Mouse (Mus musculus): ENCODE results near the gene Fam168b. TPM values are rescaled to one million over a fixed set of nuclear protein-coding genes. Genes with fewer than 3 reads are reported as not detected.

The Fam168b gene
- polyA plus RNA-seq, 1 experiment from 2014 or later: 78.0 TPM

- peaks cover 31% of the 10 kb centered on the region for H3K36me3 ChIP-seq
Measured at GRCm38 (mm10) chr1:34828528-34829294, 14.2 kb downstream of the Fam168b start.

DNA sequence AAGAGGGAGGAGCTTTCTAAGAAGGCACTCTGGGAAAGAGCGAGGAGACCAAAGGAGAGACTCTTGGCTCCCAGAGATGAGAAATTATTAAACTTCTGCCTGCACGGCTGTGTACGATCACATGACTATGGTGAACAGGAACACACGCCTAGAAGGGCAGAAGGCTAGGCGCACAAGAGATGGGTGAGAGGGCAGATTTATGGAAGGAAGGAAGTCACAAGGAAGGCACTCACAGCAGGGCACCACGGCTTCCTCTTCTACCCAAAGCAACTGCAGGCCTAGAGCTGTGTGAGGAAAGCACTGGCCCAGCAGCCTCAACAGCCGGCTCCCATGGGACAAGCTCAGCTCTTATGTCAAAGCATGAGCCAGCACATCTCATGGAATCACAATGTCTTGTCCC lies 15.0 kb downstream of the Fam168b start:
- Histone ChIP-seq H3K27ac (replicated peaks) (no peak overlapping the region), H3K4me2 (replicated peaks) (no peak overlapping the region), H3K36me3 (peaks cover 34% of the 10 kb centered on the region), H3K4me1 (0 out of 2 replicates have a peak, but pooled peaks cover 15% of the 10 kb centered on the region), H3K9me3 (replicated peaks) (no peaks in the 10 kb centered on the region), H3K9ac (no peak overlapping the region), H3K4me3 (replicated peaks) (no peak overlapping the region), H3K27me3 (no peaks in the 10 kb centered on the region)
- no peak for ATAC-seq (ENCODE audit: insufficient number of reproducible peaks, low FRiP score, low TSS enrichment, low read depth)
- WGBS: 87% methylated on average over 7 of the region's 7 CpGs

More at GRCm38 (mm10) chr1:34828528-34829294, 14.2 kb downstream of the Fam168b start:
- ATAC-seq (ENCODE audit: insufficient number of reproducible peaks, low FRiP score, low TSS enrichment, low read depth): no peak
- no peak overlapping the region for H3K4me2 ChIP-seq (replicated peaks)
- 0 out of 2 replicates have a peak, but pooled peaks cover 15% of the 10 kb centered on the region for H3K4me1 ChIP-seq
- H3K9me3 ChIP-seq (replicated peaks): no peaks in the 10 kb centered on the region
- no peak overlapping the region for H3K4me3 ChIP-seq (replicated peaks)
- WGBS: 80% methylated on average over 5 of the region's 5 CpGs
- H3K27me3 ChIP-seq: no peaks in the 10 kb centered on the region
- no peak overlapping the region for H3K9ac ChIP-seq
- H3K27ac ChIP-seq (replicated peaks): no peak overlapping the region

GRCm38 (mm10) chr1:34825909-34826308 lies 17.0 kb downstream of the Fam168b start:
- ATAC-seq (ENCODE audit: insufficient number of reproducible peaks, low FRiP score, low TSS enrichment, low read depth): no peak
- WGBS: 84% methylated on average over 9 of the region's 9 CpGs
- H3K36me3 ChIP-seq: peaks cover 51% of the 10 kb centered on the region

DNA sequence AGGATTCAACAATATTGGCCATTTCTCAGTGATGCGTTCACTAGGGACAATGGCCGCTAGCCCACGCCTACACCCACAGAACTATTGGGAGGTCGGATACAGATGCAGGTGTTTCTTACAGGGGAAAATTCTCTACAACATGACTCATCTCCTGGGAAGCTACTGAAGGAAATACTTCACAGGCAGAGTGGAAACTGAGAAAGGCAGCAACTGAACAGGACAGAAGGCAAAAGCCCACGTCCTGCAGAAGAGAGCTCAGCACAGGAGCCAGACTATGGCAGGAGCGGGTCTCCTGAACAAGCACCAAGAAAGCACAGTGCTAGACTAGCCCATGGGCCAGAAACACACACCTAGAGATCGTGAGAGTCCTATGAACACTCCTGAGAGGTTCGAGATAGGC lies 18.7 kb downstream of the Fam168b start:
- 81% methylated on average over 8 of the region's 8 CpGs for WGBS
- Histone ChIP-seq H3K27me3 (no peaks in the 10 kb centered on the region), H3K9me3 (replicated peaks) (no peaks in the 10 kb centered on the region), H3K36me3 (peaks cover 65% of the 10 kb centered on the region), H3K4me2 (replicated peaks) (no peak overlapping the region), H3K4me3 (replicated peaks) (no peak overlapping the region), H3K27ac (replicated peaks) (no peak overlapping the region), H3K9ac (no peak overlapping the region), H3K4me1 (0 out of 2 replicates have a peak, but pooled peaks cover 5% of the 10 kb centered on the region)
- no peak for ATAC-seq (ENCODE audit: insufficient number of reproducible peaks, low FRiP score, low TSS enrichment, low read depth)

More at GRCm38 (mm10) chr1:34825909-34826308, 17.0 kb downstream of the Fam168b start:
- H3K9ac ChIP-seq: no peak overlapping the region
- H3K27ac ChIP-seq (replicated peaks): no peak overlapping the region
- H3K4me3 ChIP-seq (replicated peaks): no peak overlapping the region
- no peaks in the 10 kb centered on the region for H3K27me3 ChIP-seq
- H3K4me1 ChIP-seq: 0 out of 2 replicates have a peak, but pooled peaks cover 12% of the 10 kb centered on the region
- no peak overlapping the region for H3K4me2 ChIP-seq (replicated peaks)
- no peaks in the 10 kb centered on the region for H3K9me3 ChIP-seq (replicated peaks)

- no peak for ATAC-seq (ENCODE audit: insufficient number of reproducible peaks, low FRiP score, low TSS enrichment, low read depth)
Measured at GRCm38 (mm10) chr1:34823353-34823752, 19.5 kb downstream of the Fam168b start.

DNA sequence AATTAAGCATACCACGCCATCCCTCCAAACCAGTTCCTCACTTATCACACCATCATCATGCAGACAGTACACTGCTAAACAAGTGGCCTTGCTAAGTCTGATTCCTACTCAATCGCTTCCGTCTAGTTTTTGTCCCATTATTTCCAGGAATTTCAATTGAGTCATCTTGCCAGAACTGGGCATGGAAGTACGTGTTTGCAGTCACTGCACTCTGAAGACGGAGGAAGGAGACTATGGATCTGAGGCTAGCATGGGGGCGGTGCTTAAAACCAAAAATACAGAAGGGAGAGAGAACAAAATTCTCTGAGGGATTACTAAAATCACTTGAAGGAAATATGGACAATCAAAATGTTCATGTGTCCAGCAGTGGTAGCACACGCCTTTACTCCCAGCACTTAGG lies 20.1 kb downstream of the Fam168b start:
- Histone ChIP-seq H3K27me3 (no peaks in the 10 kb centered on the region), H3K36me3 (peaks cover 66% of the 10 kb centered on the region), H3K9ac (no peak overlapping the region), H3K4me2 (replicated peaks) (no peak overlapping the region), H3K4me3 (replicated peaks) (no peak overlapping the region), H3K9me3 (replicated peaks) (no peaks in the 10 kb centered on the region), H3K27ac (replicated peaks) (no peak overlapping the region), H3K4me1 (0 out of 2 replicates have a peak, but pooled peaks cover 5% of the 10 kb centered on the region)
- WGBS: 90% methylated on average over 7 of the region's 7 CpGs
- ATAC-seq (ENCODE audit: insufficient number of reproducible peaks, low FRiP score, low TSS enrichment, low read depth): no peak

More at GRCm38 (mm10) chr1:34823353-34823752, 19.5 kb downstream of the Fam168b start:
- Histone ChIP-seq H3K27me3 (no peaks in the 10 kb centered on the region), H3K36me3 (peaks cover 65% of the 10 kb centered on the region), H3K9ac (no peak overlapping the region), H3K4me2 (replicated peaks) (no peak overlapping the region), H3K4me1 (0 out of 2 replicates have a peak, but pooled peaks cover 5% of the 10 kb centered on the region), H3K9me3 (replicated peaks) (no peaks in the 10 kb centered on the region), H3K4me3 (replicated peaks) (no peak overlapping the region), H3K27ac (replicated peaks) (no peak overlapping the region)
- 91% methylated on average over 6 of the region's 6 CpGs for WGBS

DNA sequence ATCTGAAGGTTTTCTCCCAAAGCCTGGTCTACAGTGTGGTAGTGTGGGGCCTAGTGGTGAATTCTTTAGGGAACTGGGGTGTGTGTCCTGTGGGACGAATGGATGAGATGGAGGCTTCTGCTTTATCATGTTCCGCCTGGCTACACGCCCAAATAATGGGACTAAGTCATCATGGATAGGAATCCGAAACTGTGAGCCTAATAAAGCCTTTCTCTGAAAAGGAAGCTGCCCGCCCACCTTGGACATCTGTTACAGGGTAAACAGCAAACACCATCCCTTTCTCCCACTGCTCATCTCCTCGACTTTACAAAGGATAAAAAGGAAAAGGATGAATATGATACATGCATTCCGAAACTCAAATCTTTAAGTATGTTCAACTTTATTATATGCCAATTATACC lies 20.9 kb downstream of the Fam168b start:
- H3K4me2 ChIP-seq (replicated peaks): no peak overlapping the region
- no peak overlapping the region for H3K4me3 ChIP-seq (replicated peaks)
- H3K27me3 ChIP-seq: no peaks in the 10 kb centered on the region
- no peaks in the 10 kb centered on the region for H3K9me3 ChIP-seq (replicated peaks)
- no peak overlapping the region for H3K9ac ChIP-seq
- H3K4me1 ChIP-seq: 0 out of 2 replicates have a peak, but pooled peaks cover 5% of the 10 kb centered on the region
- no peak for ATAC-seq (ENCODE audit: insufficient number of reproducible peaks, low FRiP score, low TSS enrichment, low read depth)
- H3K27ac ChIP-seq (replicated peaks): no peak overlapping the region
- WGBS: 84% methylated on average over 7 of the region's 7 CpGs
- peaks cover 70% of the 10 kb centered on the region for H3K36me3 ChIP-seq

GRCm38 (mm10) chr1:34821411-34821810 lies 21.5 kb downstream of the Fam168b start:
- H3K4me1 ChIP-seq: 0 out of 2 replicates have a peak, but pooled peaks cover 5% of the 10 kb centered on the region
- no peaks in the 10 kb centered on the region for H3K27me3 ChIP-seq
- H3K4me3 ChIP-seq (replicated peaks): no peak overlapping the region
- H3K9ac ChIP-seq: no peak overlapping the region
- 91% methylated on average over 2 of the region's 2 CpGs for WGBS
- ATAC-seq (ENCODE audit: insufficient number of reproducible peaks, low FRiP score, low TSS enrichment, low read depth): no peak
- H3K36me3 ChIP-seq: peaks cover 76% of the 10 kb centered on the region
- no peak overlapping the region for H3K27ac ChIP-seq (replicated peaks)
- H3K9me3 ChIP-seq (replicated peaks): no peaks in the 10 kb centered on the region
- H3K4me2 ChIP-seq (replicated peaks): no peak overlapping the region

DNA sequence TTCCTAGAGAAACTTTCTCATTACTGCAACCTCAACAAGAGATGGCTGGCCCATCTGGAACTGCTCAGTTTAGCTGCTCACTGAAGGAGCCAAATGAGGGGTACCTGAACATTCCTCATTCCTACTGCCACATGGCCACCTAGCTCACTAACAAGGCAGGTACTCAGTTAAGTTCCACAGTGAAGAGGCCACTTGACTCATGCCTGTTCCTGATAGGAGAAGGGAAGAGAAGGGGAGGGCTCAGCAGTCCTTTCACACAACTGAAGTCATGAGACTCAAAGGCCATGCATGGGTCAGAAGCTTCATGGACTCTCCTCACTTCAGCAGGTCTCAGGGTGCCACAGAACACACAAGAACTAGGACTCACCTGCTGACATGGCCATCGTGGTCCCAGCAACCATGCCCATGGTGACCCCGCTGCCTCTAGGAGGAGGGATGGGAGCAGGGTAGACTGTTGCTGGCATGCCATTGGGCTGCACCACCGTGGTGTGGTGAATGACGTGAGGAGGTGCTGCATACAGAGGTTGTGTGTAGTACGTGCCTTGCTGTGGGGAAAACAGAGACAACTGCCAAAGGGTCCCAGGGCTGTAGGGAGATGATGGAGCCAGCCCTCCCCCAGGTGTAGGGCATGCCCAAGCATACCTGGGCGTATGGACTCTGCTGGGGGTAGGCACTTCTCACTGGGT lies 23.5 kb downstream of the Fam168b start:
- WGBS: 93% methylated on average over 6 of the region's 6 CpGs
- H3K9ac ChIP-seq: no peak overlapping the region
- H3K36me3 ChIP-seq: peaks cover 89% of the 10 kb centered on the region
- H3K27me3 ChIP-seq: no peaks in the 10 kb centered on the region
- H3K4me2 ChIP-seq (replicated peaks): no peak overlapping the region
- H3K4me3 ChIP-seq (replicated peaks): no peak overlapping the region
- no peak for ATAC-seq (ENCODE audit: insufficient number of reproducible peaks, low FRiP score, low TSS enrichment, low read depth)
- H3K4me1 ChIP-seq: 0 out of 2 replicates have a peak, but pooled peaks cover 2% of the 10 kb centered on the region
- H3K27ac ChIP-seq (replicated peaks): no peak overlapping the region
- H3K9me3 ChIP-seq (replicated peaks): no peaks in the 10 kb centered on the region

GRCm38 (mm10) chr1:34815843-34816242 lies 27.0 kb downstream of the Fam168b start:
- Histone ChIP-seq H3K27ac (replicated peaks) (no peak overlapping the region), H3K4me2 (replicated peaks) (no peak overlapping the region), H3K4me1 (no peaks in the 10 kb centered on the region), H3K27me3 (no peaks in the 10 kb centered on the region), H3K9me3 (replicated peaks) (no peaks in the 10 kb centered on the region), H3K36me3 (peaks cover 92% of the 10 kb centered on the region), H3K4me3 (replicated peaks) (no peak overlapping the region), H3K9ac (no peak overlapping the region)
- WGBS: 81% methylated on average over 6 of the region's 6 CpGs
- ATAC-seq (ENCODE audit: insufficient number of reproducible peaks, low FRiP score, low TSS enrichment, low read depth): no peak

DNA sequence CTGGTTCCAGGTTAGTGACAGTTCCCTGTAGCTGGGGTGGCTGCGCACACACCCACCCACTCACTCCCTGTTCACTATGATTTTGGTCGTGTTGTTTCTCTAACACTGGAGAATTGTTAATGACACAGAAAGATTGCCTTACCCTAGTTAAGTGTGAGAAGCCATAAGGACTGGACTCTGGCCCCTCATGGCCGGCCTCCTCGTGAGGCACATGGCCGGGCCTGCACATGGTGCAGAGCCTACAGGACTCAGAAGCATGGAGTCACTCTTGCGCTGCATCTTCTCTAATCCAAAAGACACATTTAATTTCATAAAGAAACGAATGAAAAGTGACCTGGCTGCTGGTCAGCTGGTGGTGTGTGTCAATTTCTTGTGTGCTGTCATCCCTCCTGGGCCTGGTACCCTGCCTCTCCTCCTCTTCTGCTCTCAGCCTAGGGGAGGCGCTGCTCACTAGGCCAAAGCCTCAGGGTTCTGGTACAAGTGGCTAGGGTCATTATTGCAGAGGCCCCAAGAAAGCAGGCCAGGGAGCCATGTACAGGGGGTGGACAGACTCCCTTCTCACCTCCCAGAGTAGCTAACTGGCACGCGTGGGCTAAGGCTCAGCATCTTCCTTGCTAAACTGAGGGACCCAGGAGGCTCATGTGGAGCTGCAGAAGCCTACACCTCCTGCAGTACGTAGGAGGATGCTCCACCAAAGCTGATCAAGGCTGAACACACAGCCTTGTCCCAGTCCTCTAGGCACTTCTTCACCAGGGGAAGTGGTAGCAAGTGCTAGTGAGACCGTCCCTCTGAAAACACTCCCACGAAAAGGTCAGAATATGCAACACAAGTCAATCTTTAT lies 30.2 kb downstream of the Fam168b start:
- no peak overlapping the region for H3K27ac ChIP-seq (replicated peaks)
- no peaks in the 10 kb centered on the region for H3K4me1 ChIP-seq
- no peak overlapping the region for H3K9ac ChIP-seq
- peaks cover 76% of the 10 kb centered on the region for H3K36me3 ChIP-seq
- no peaks in the 10 kb centered on the region for H3K27me3 ChIP-seq
- no peak for ATAC-seq (ENCODE audit: insufficient number of reproducible peaks, low FRiP score, low TSS enrichment, low read depth)
- WGBS: 89% methylated on average over 13 of the region's 13 CpGs
- no peaks in the 10 kb centered on the region for H3K9me3 ChIP-seq (replicated peaks)
- H3K4me3 ChIP-seq (replicated peaks): no peak overlapping the region
- H3K4me2 ChIP-seq (replicated peaks): no peak overlapping the region

Data from embryonic facial prominence, embryonic 15.5 days (tissue).